Mouse (Mus musculus) limb, embryonic 15.5 days (tissue): ENCODE measurements at regions not wholly inside any gene's neighbourhood (a gene's known extent, or its start where the extent isn't known, plus 50 kb on each side); places are given as distances from the start of the nearest gene placed in this dataset.

ENCODE experiments used
- ATAC-seq: fragments of 200-750 bp; cut with Nextera tagmentation; 2 replicates; pipeline ENCODE4 v1.8.0; 2017; ENCODE audit warnings: low read depth, moderate TSS enrichment; ENCODE audit not compliant: insufficient number of reproducible peaks, low FRiP score, low TSS enrichment
- H3K27ac ChIP-seq: fragments of 300-500 bp; sonication (generic); 2 replicates; pipeline ENCODE4 v1.5.1; 2015; ENCODE audit warnings: moderate library complexity, mild to moderate bottlenecking, inconsistent platforms
- H3K27me3 ChIP-seq: fragments of 300-500 bp; sonication (generic); 2 replicates; pipeline ENCODE4 v1.6.1; 2015; ENCODE audit warnings: inconsistent platforms
- H3K36me3 ChIP-seq: fragments of 300-500 bp; sonication (generic); 2 replicates; pipeline ENCODE4 v1.6.1; 2015; ENCODE audit warnings: inconsistent platforms
- H3K4me1 ChIP-seq: fragments of 300-500 bp; sonication (generic); 2 replicates; pipeline ENCODE4 v1.6.1; 2015; ENCODE audit warnings: inconsistent platforms
- H3K4me2 ChIP-seq: fragments of 300-500 bp; sonication (generic); 2 replicates; pipeline ENCODE4 v1.6.1; 2015; ENCODE audit warnings: mild to moderate bottlenecking, inconsistent platforms
- H3K4me3 ChIP-seq: fragments of 300-500 bp; sonication (generic); 2 replicates; pipeline ENCODE4 v1.5.1; 2015; ENCODE audit warnings: mild to moderate bottlenecking, inconsistent platforms
- H3K9ac ChIP-seq: fragments of 300-500 bp; sonication (generic); 2 replicates; pipeline ENCODE4 v1.6.1; 2015; ENCODE audit warnings: inconsistent platforms
- H3K9me3 ChIP-seq: fragments of 300-500 bp; sonication (generic); 2 replicates; pipeline ENCODE4 v1.6.1; 2016; ENCODE audit warnings: inconsistent platforms
- WGBS: fragments of 180-500 bp; shearing (Covaris S2); methylation state at CpG from one replicate; pipeline ENCODE4 v1.1.7; 2015; 5-methylcytosine and 5-hydroxymethylcytosine counted together

DNA sequence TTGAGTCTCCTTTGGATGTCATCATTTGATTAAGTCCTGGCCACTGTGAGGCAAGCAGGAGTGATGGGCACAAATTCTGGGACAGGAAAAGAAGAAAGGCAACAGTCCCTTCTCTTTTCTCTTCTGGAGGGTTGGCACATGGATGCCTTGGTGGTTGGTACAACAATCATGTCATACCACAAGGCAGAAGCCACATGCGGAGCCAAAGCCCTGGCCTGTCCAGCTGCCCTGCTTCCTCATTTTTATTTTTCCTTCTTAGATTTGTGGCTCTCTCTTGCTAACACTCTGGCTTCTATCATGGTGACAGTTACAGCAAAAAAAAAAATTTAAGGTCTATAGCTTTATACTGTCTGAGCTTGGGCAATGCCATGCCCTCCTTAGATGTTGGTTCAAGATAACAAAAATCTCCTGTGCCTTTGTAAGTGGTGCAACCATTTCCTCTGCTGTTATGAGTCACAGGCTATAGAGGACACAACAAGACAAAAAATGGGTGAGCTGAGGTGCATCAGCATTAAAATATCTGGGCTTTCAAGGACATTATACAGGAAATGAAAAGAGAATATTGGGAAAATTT is 158.2 kb downstream of the Evx1 start:
- Histone ChIP-seq H3K9me3 (no peaks in the 10 kb centered on the region), H3K4me1 (no peaks in the 10 kb centered on the region), H3K27me3 (peaks cover 12% of the 10 kb centered on the region; the same call in 1 of the 2 replicates), H3K4me2 (no peak overlapping the region), H3K27ac (no peak overlapping the region), H3K9ac (no peak overlapping the region), H3K36me3 (no peaks in the 10 kb centered on the region), H3K4me3 (no peak overlapping the region)
- ATAC-seq = no peak
- 90% methylated on average over 1 of the region's 1 CpGs for WGBS

DNA sequence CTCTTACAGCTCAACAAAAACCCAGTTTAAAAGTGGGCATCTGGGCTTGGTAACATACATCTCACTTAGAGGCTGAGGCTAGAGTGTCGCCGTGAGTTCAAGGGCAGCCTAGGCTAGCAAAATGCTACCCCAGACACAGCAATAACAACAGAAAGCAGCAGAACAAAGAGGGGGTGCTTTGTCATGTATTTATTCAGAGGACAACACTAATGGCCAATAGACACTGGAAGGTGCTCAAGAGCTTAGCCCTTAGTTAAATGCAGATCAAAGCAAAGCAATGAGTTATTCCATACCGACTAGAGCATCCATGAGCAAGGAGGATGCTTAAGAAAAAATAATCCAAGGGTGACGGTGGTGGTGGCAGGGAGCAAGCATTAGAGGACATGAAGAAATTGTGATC is 158.7 kb downstream of the Evx1 start:
- no peak overlapping the region for H3K4me3 ChIP-seq
- no peak overlapping the region for H3K4me2 ChIP-seq
- H3K4me1 ChIP-seq = peaks cover 5% of the 10 kb centered on the region; the same call in 1 of the 2 replicates
- H3K9ac ChIP-seq = no peak overlapping the region
- no peaks in the 10 kb centered on the region for H3K36me3 ChIP-seq
- WGBS = 85% methylated on average over 4 of the region's 4 CpGs
- peaks cover 12% of the 10 kb centered on the region; the same call in 1 of the 2 replicates for H3K27me3 ChIP-seq
- H3K9me3 ChIP-seq = no peaks in the 10 kb centered on the region
- ATAC-seq = no peak
- no peak overlapping the region for H3K27ac ChIP-seq

DNA sequence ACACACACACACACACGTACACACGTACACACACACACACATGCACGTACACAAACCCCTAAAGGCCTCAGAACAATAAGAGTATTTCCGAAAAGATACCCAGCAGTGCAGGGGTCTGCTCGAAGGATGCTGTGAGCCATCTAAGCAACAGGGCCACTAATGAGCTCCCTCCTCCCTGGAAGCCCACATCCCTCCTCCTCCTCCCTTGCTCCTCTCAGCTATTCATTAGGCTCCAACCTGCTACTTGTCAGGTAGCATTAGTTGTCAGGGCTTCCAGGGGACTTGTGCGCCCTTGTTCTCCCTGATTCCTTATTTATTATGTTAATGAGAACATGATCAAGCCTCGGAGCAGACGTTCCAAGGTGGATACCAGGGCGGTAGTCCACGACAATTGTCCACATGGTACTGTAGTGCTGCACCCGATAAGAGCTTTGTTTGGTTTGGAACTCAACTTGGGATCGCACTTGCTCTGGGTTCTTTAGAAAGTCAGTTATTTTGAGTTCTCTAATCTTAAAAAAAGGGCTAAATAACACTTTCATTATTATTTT is 159.8 kb downstream of the Evx1 start:
- peaks cover 12% of the 10 kb centered on the region; the same call in 1 of the 2 replicates for H3K27me3 ChIP-seq
- H3K9me3 ChIP-seq = no peaks in the 10 kb centered on the region
- H3K4me3 ChIP-seq = no peak overlapping the region
- no peak for ATAC-seq
- no peak overlapping the region for H3K4me2 ChIP-seq
- no peak overlapping the region for H3K9ac ChIP-seq
- H3K4me1 ChIP-seq = peaks cover 9% of the 10 kb centered on the region; the same call in 1 of the 2 replicates
- 72% methylated on average over 12 of the region's 12 CpGs for WGBS
- H3K27ac ChIP-seq = no peak overlapping the region
- H3K36me3 ChIP-seq = no peaks in the 10 kb centered on the region

DNA sequence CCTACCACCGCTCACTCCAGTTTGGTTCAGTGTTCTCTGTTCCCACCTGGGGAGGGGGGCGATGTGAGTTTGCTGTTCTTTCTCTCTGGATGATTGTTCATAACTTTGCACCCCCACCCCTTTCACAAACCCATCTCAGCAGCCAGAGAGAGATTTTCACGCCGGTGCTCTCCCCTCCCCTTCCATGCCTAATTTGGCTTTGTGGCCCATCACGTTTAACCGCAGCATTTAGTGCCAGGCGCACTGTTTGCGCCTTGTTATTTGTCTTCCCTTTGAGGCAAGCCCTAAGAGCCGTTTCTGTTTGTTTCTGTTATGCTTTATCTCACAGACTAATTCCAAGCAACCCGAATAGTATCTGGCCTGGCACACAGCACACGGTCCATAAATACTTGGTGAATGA is 160.6 kb downstream of the Evx1 start:
- WGBS = 39% methylated on average over 11 of the region's 11 CpGs
- H3K27ac ChIP-seq = no peak overlapping the region
- H3K27me3 ChIP-seq = peaks cover 12% of the 10 kb centered on the region; the same call in 1 of the 2 replicates
- no peak for ATAC-seq
- H3K9me3 ChIP-seq = no peaks in the 10 kb centered on the region
- no peaks in the 10 kb centered on the region for H3K36me3 ChIP-seq
- H3K9ac ChIP-seq = no peak overlapping the region
- H3K4me2 ChIP-seq = no peak overlapping the region
- peaks cover 9% of the 10 kb centered on the region; the same call in 1 of the 2 replicates for H3K4me1 ChIP-seq
- H3K4me3 ChIP-seq = no peak overlapping the region

DNA sequence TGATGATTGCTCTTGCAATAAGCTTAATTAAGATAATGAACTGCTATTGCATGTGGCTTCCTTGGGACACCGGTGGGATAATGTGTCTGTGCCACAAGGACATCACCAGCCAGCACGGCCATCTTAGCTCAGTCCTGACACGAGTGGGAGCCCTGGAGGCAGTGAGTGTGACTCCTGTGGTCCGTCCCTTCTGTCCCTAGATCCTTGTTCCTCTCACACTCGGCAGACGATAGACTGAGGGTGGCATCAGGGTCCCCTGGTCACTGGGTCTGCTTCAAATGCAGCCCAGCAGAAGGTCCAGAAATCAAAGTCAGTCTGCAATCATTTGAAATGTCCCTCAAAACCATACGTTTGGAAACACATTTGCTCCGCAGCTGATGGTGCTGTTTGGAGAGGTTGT is 162.4 kb downstream of the Evx1 start:
- Histone ChIP-seq H3K4me2 (no peak overlapping the region), H3K36me3 (no peaks in the 10 kb centered on the region), H3K27ac (no peak overlapping the region), H3K4me3 (no peak overlapping the region), H3K9me3 (no peaks in the 10 kb centered on the region), H3K27me3 (peaks cover 12% of the 10 kb centered on the region; the same call in 1 of the 2 replicates), H3K4me1 (peaks cover 9% of the 10 kb centered on the region; the same call in 1 of the 2 replicates), H3K9ac (no peak overlapping the region)
- 77% methylated on average over 8 of the region's 8 CpGs for WGBS
- no peak for ATAC-seq

DNA sequence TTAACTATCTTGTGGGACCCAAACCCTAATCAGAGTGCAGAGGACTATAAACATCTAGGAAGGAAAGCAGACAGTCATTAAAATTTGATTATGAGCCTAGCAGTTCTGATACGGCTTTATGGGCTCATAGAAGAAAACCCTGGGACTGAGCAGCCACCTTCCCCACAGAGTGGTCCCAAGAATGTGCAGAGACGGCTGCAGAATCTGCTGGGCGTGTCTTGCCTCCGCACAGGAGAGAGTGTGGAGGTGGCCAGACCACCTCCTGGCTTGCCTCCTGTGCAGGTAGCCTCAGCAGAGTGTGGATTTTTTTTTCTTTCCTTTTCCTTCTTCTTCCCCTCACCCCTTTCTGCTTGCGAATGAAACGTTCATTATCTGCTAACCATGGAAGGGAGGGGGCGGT is 163.3 kb downstream of the Hibadh start:
- Histone ChIP-seq H3K27me3 (peaks cover 12% of the 10 kb centered on the region; the same call in 1 of the 2 replicates), H3K4me2 (no peak overlapping the region), H3K9me3 (no peaks in the 10 kb centered on the region), H3K4me1 (peaks cover 9% of the 10 kb centered on the region; the same call in 1 of the 2 replicates), H3K4me3 (no peak overlapping the region), H3K9ac (no peak overlapping the region), H3K36me3 (no peaks in the 10 kb centered on the region), H3K27ac (no peak overlapping the region)
- 22% methylated on average over 7 of the region's 7 CpGs for WGBS
- no peak for ATAC-seq

DNA sequence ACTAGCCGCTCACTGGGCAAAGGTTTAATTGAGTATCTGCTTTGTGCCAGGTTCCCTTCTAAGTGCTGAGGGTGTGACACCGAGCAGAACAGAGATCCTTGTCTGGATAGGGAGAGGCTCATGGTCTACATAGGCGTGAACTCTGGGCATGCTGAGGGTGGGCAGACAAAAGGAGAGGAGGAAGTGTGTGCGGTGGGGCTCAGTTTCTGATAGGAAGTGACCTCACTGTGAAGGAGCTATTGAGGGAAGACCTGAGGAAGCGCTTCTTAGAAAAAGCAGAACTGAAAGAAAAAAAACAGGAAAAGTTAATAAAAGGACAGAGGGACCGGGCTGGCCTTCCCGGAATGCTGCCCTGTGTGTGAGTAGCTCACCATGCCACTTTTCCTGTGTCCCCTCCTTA is 162.8 kb downstream of the Hibadh start:
- 58% methylated on average over 7 of the region's 7 CpGs for WGBS
- ATAC-seq = no peak

DNA sequence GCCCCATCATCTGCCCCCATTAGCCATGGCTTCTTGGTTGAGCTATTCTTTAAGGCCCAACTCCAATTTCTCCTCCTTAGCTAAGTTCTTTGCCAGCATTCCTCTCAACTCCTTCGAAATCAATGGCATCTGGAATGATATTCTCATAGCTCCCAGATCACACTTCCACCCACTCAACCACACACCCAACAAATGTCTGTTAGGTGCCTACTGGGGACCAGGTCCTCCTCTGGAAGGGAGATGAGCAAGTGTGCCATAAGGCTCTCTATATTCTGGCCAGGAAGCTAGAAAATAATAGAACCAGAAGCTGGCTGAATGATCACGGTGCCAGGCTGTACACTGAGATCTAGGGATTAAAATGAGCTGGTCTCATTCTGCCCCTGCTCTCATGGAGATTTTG is 161.6 kb downstream of the Hibadh start:
- Histone ChIP-seq H3K9me3 (no peaks in the 10 kb centered on the region), H3K4me3 (no peak overlapping the region), H3K36me3 (no peaks in the 10 kb centered on the region), H3K27ac (no peak overlapping the region), H3K9ac (no peak overlapping the region), H3K4me2 (no peak overlapping the region), H3K4me1 (peaks cover 9% of the 10 kb centered on the region; the same call in 1 of the 2 replicates), H3K27me3 (peaks cover 8% of the 10 kb centered on the region; the same call in 1 of the 2 replicates)
- ATAC-seq = no peak
- 68% methylated on average over 2 of the region's 2 CpGs for WGBS

More for the DNA sequence above, 162.8 kb downstream of the Hibadh start:
- no peak overlapping the region for H3K9ac ChIP-seq
- H3K9me3 ChIP-seq = no peaks in the 10 kb centered on the region
- H3K36me3 ChIP-seq = no peaks in the 10 kb centered on the region
- peaks cover 9% of the 10 kb centered on the region; the same call in 1 of the 2 replicates for H3K4me1 ChIP-seq
- no peak overlapping the region for H3K4me3 ChIP-seq
- H3K27ac ChIP-seq = no peak overlapping the region
- no peak overlapping the region for H3K4me2 ChIP-seq
- H3K27me3 ChIP-seq = peaks cover 12% of the 10 kb centered on the region; the same call in 1 of the 2 replicates

DNA sequence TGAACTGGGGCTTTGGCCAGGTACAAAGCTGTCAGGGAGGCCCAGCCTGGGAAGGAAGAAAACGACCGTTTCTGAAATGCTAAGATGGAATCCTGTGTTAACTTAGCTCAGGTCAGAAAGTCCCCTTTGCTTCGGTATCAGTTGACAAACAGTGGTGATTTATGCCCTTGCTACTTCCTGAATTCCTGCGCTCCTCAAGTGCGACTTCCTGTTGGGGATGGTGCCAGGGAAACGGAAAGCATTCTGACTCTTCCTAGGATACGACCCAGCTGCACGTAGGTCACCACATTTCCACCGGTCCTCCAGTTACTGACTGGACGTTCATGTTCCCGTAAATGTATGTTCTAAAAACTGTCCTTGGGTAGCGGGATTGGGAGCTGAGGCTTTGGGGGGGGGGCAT is 161.0 kb downstream of the Hibadh start:
- Histone ChIP-seq H3K4me3 (no peak overlapping the region), H3K36me3 (no peaks in the 10 kb centered on the region), H3K27ac (no peak overlapping the region), H3K9me3 (no peaks in the 10 kb centered on the region), H3K27me3 (peaks cover 8% of the 10 kb centered on the region; the same call in 1 of the 2 replicates), H3K4me2 (no peak overlapping the region), H3K9ac (no peak overlapping the region), H3K4me1 (peaks cover 9% of the 10 kb centered on the region; the same call in 1 of the 2 replicates)
- no peak for ATAC-seq
- WGBS = 30% methylated on average over 12 of the region's 12 CpGs

DNA sequence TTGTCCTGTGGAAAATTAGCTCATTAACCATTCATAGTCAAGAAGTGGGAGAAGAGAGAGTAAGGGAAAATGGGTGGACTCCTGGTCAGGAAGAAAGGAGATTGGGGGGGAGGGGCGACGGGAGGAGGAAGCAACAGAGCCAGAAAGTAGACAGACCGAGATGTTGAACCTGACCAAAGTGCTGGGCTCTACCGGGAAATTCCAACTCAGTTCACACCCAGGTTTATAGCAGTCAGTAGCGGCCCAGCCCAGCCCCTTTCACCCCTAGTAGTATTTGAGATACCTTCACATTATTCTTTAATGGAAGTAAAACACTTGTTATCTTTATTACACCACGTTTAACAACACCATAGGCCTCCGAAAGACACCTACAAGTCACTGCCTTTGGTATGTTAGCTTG is 158.2 kb downstream of the Hibadh start:
- Histone ChIP-seq H3K36me3 (no peaks in the 10 kb centered on the region), H3K4me2 (no peak overlapping the region)
- WGBS = 60% methylated on average over 7 of the region's 7 CpGs

DNA sequence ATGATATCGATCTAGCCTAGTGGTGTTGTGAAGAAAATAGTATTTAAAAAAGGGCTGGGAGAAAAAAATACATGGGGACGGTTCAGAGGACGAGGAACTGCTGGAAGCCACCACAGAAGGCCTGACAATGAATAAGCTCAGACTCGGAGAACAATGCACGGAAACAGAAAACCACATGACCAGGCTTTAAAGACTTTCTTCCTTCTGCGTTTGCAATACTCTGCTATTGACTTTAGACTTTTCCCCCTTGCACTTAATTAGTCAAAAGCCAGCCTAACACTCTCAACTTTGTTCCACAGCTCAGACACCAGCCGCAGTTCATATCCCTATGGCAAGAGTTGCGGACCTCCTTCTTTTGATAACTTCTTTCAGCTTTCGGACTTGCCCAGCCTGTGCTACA is 154.0 kb downstream of the Hibadh start:
- ATAC-seq = no peak
- H3K27me3 ChIP-seq = no peaks in the 10 kb centered on the region
- 63% methylated on average over 9 of the region's 9 CpGs for WGBS
- H3K36me3 ChIP-seq = no peaks in the 10 kb centered on the region
- H3K4me2 ChIP-seq = no peak overlapping the region
- no peak overlapping the region for H3K9ac ChIP-seq
- H3K27ac ChIP-seq = no peak overlapping the region
- no peak overlapping the region for H3K4me3 ChIP-seq
- H3K4me1 ChIP-seq = no peaks in the 10 kb centered on the region
- H3K9me3 ChIP-seq = no peaks in the 10 kb centered on the region

More for the DNA sequence above, 158.2 kb downstream of the Hibadh start:
- Histone ChIP-seq H3K27ac (no peak overlapping the region), H3K9me3 (no peaks in the 10 kb centered on the region), H3K27me3 (no peaks in the 10 kb centered on the region), H3K9ac (no peak overlapping the region), H3K4me3 (no peak overlapping the region), H3K4me1 (peaks cover 4% of the 10 kb centered on the region; the same call in 1 of the 2 replicates)
- ATAC-seq = no peak

DNA sequence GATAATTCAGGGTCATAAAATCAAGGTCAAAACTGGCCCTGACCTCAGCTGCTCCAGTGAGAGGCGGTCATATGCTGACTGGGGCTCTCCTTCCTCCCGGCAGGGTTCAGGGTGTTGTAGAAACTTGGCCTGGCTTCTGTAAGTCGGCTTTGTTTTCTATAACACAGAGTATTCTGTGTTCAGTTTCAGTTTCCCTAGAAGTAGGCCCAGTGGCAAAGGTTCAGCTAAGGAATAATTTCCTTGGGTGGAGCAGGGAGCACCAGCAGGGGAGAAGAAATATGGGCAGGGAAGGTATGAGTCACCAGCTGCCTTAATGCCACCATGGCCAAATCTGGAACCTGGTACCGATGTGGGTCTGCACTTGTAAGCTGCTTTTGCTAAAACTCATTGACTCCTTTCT is 153.5 kb downstream of the Hibadh start:
- Histone ChIP-seq H3K4me1 (no peaks in the 10 kb centered on the region), H3K4me2 (no peak overlapping the region), H3K27ac (no peak overlapping the region)

More for the DNA sequence above, 153.5 kb downstream of the Hibadh start:
- Histone ChIP-seq H3K9ac (no peak overlapping the region), H3K27me3 (no peaks in the 10 kb centered on the region), H3K36me3 (no peaks in the 10 kb centered on the region), H3K4me3 (no peak overlapping the region), H3K9me3 (no peaks in the 10 kb centered on the region)
- ATAC-seq = no peak
- 40% methylated on average over 4 of the region's 4 CpGs for WGBS
